Comparison of ENCODE assay signal across 18 mouse cellular contexts in the genomic region with DNA sequence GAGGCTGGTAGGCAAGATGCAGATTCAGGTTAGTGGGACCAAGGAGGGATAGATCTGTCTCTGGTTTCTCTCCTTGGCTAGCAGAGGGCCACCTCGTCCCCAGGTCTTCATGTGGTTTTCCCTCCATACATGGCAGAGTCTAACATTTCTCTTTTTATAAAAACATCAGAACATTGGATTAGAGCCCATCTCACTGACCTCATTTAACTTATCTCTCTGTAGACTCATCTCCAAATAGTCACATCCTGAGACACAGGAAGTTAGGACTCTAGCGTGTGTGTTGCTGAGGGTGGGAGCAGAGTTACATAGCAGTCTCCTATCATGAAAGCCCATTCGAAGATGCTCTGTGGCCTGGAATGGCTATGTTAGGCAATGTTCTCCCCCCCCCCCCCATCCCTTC.
DNase-seq lines count a peak whose midpoint lies in the region; ATAC-seq and TF ChIP-seq lines count a peak whose summit lies in the region.
"Had no signal": no experiment of that assay in that cellular context is flagged by ENCODE, and none has a peak within 500 bp of the region (broad histone marks: within the 10 kb centered on the region; RNA-seq: fewer than 3 reads in every experiment).

No protein-coding gene starts in this region.

- no peak for TF ChIP-seq CTCF in C2C12 (IDR thresholded peaks at IDR 0.05; ENCODE audit: control insufficient read depth, insufficient read depth, insufficient read length)
- no peak for TF ChIP-seq CTCF in embryonic fibroblast, embryonic 13.5 days (IDR thresholded peaks at IDR 0.05; ENCODE audit: borderline replicate concordance, insufficient read depth, low read length)

- DNase-seq in heart, adult 11 months = peak; percentile 84
- DNase-seq in heart, adult 9 months (ENCODE audit: low spot score in 2 of 2) = no peak
- no peak for DNase-seq in kidney, adult 9 months
- DNase-seq in left cerebral cortex, postnatal 4 days = no peak
- no peak for DNase-seq in neural tube, embryonic 10.5 days (ENCODE audit: extremely low spot score, low spot score)
- DNase-seq: adrenal gland, postnatal 10 days; cerebellum, adult 9-11 months; liver; right cerebral cortex, postnatal 14 days had no signal

- intact Hi-C loops in left cerebral cortex, postnatal 4 days (cut with DNase I) = no loop called here

- H3K79me2 ChIP-seq in C2C12 (ENCODE audit: control insufficient read depth, insufficient read depth) = no peaks in the 10 kb centered on the region

- H3K4me2 ChIP-seq in kidney, embryonic 15.5 days = no peak overlapping the region
- H3K4me2 ChIP-seq: forebrain, embryonic 13.5 days; hindbrain, embryonic 12.5 days; lung, embryonic 15.5 days; midbrain, embryonic 11.5 days had no signal

- H3K9me3 ChIP-seq in kidney, embryonic 15.5 days (replicated peaks) = no peaks in the 10 kb centered on the region
- H3K9me3 ChIP-seq: forebrain, embryonic 13.5 days; hindbrain, embryonic 12.5 days; lung, embryonic 15.5 days had no signal

- H3K27ac ChIP-seq in kidney, embryonic 15.5 days = peak overlapping the region; percentile 76
- peak overlapping the region; percentile 65 for H3K27ac ChIP-seq in embryonic fibroblast, embryonic 13.5 days (ENCODE audit: insufficient read depth, low read length)
- H3K27ac ChIP-seq: forebrain, embryonic 13.5 days; left cerebral cortex, adult 2 months; lung, embryonic 15.5 days had no signal

- no peak overlapping the region for H3K9ac ChIP-seq in kidney, embryonic 15.5 days
- H3K9ac ChIP-seq: forebrain, embryonic 13.5 days; hindbrain, embryonic 12.5 days; lung, embryonic 15.5 days had no signal

- no peak for TF ChIP-seq POLR2A in embryonic fibroblast, embryonic 13.5 days (IDR thresholded peaks at IDR 0.05; ENCODE audit: low read depth, low read length)

- peaks cover 24% of the 10 kb centered on the region for H3K4me1 ChIP-seq in kidney, embryonic 15.5 days
- peaks cover 25% of the 10 kb centered on the region for H3K4me1 ChIP-seq in embryonic fibroblast, embryonic 13.5 days (ENCODE audit: control insufficient read depth, insufficient read depth, low read length)
- H3K4me1 ChIP-seq: forebrain, embryonic 13.5 days had no signal

- no peaks in the 10 kb centered on the region for H3K27me3 ChIP-seq in kidney, embryonic 15.5 days
- H3K27me3 ChIP-seq in C2C12 (ENCODE audit: control insufficient read depth, insufficient read depth, insufficient read length) = no peaks in the 10 kb centered on the region
- H3K27me3 ChIP-seq: forebrain, embryonic 13.5 days; hindbrain, embryonic 12.5 days; lung, embryonic 15.5 days had no signal

- no peak overlapping the region for H3K4me3 ChIP-seq in kidney, embryonic 15.5 days (replicated peaks)
- no peak overlapping the region for H3K4me3 ChIP-seq in C2C12 (ENCODE audit: insufficient read depth, poor library complexity, severe bottlenecking)
- H3K4me3 ChIP-seq in embryonic fibroblast, embryonic 13.5 days (ENCODE audit: insufficient read depth, low read length) = no peak overlapping the region
- H3K4me3 ChIP-seq: forebrain, embryonic 13.5 days; hindbrain, embryonic 12.5 days; left cerebral cortex, adult 2 months; lung, embryonic 15.5 days had no signal

- H3K36me3 ChIP-seq in kidney, embryonic 15.5 days = no peaks in the 10 kb centered on the region
- H3K36me3 ChIP-seq in C2C12 (ENCODE audit: control insufficient read depth, insufficient read depth) = no peaks in the 10 kb centered on the region
- H3K36me3 ChIP-seq: hindbrain, embryonic 12.5 days; lung, embryonic 15.5 days had no signal

- H3ac ChIP-seq in C2C12 (ENCODE audit: control insufficient read depth, insufficient read length, low read depth) = no peak overlapping the region

- no peaks in the 10 kb centered on the region for H3K79me3 ChIP-seq in C2C12 (ENCODE audit: low read depth)

- WGBS in kidney, embryonic 15.5 days = 73% methylated on average over 3 of the region's 3 CpGs

- ATAC-seq in kidney, embryonic 15.5 days (replicated peaks; ENCODE audit: low FRiP score) = no peak
- ATAC-seq: forebrain, embryonic 13.5 days; intestine, embryonic 16.5 days had no signal

TF ChIP-seq in C2C12, 6 proteins besides CTCF, POLR2A, EP300 and RAD21:
- TF ChIP-seq USF1 (IDR thresholded peaks at IDR 0.05; ENCODE audit: low read depth) = no peak
- TF ChIP-seq MYOD1 (IDR thresholded peaks at IDR 0.05; ENCODE audit: control insufficient read depth, insufficient read length, low read depth) = no peak
- TF ChIP-seq MAX (IDR thresholded peaks at IDR 0.05) = peak; percentile 43
- no peak for TF ChIP-seq MYOG (IDR thresholded peaks at IDR 0.05; ENCODE audit: control insufficient read depth, extremely low read depth, insufficient read length)
